Mouse (Mus musculus): ENCODE measurements around the gene Socs2. TPM values are rescaled to one million over a fixed set of nuclear protein-coding genes. Genes with fewer than 3 reads are reported as not detected.

The Socs2 gene
- polyA plus RNA-seq, 1 experiment = 75.1 TPM

GRCm38 (mm10) chr10:95385801-95386203, 31.2 kb downstream of the Socs2 start:
- Histone ChIP-seq H3K27me3 (ENCODE audit: control insufficient read depth, insufficient read depth, low read length, poor library complexity, severe bottlenecking) (no peaks in the 10 kb centered on the region), H3K4me3 (ENCODE audit: low read depth, low read length) (no peak overlapping the region), H3K9ac (ENCODE audit: low read depth, poor library complexity, severe bottlenecking) (no peak overlapping the region), H3K4me1 (ENCODE audit: control insufficient read depth, insufficient read depth, low read length) (no peaks in the 10 kb centered on the region), H3K36me3 (ENCODE audit: control insufficient read depth, insufficient read depth, low read length, poor library complexity, severe bottlenecking) (peaks cover 5% of the 10 kb centered on the region; the same call in 1 of the 2 replicates), H3K9me3 (replicated peaks; ENCODE audit: control insufficient read depth, insufficient read depth, low read length, poor library complexity, severe bottlenecking) (no peaks in the 10 kb centered on the region), H3K27ac (ENCODE audit: insufficient read depth, low read length) (no peak overlapping the region)
- TF ChIP-seq EP300 (IDR thresholded peaks at IDR 0.05; ENCODE audit: insufficient read depth, low read depth, low read length) (no peak), CTCF (IDR thresholded peaks at IDR 0.05; ENCODE audit: low read depth, low read length) (no peak), POLR2A (IDR thresholded peaks at IDR 0.05; ENCODE audit: insufficient read depth, low read length) (no peak)

- TF ChIP-seq POLR2A (IDR thresholded peaks at IDR 0.05; ENCODE audit: insufficient read depth, low read length) (no peak), EP300 (IDR thresholded peaks at IDR 0.05; ENCODE audit: insufficient read depth, low read depth, low read length) (no peak), CTCF (IDR thresholded peaks at IDR 0.05; ENCODE audit: low read depth, low read length) (no peak)
- no peak overlapping the region for H3K27ac ChIP-seq (ENCODE audit: insufficient read depth, low read length)
These were observed 31.9 kb downstream of the Socs2 start for GRCm38 (mm10) chr10:95385081-95385480.

GRCm38 (mm10) chr10:95384446-95384845, 32.5 kb downstream of the Socs2 start:
- Histone ChIP-seq H3K4me1 (ENCODE audit: control insufficient read depth, insufficient read depth, low read length) (no peaks in the 10 kb centered on the region), H3K27me3 (ENCODE audit: control insufficient read depth, insufficient read depth, low read length, poor library complexity, severe bottlenecking) (no peaks in the 10 kb centered on the region), H3K27ac (ENCODE audit: insufficient read depth, low read length) (no peak overlapping the region), H3K4me3 (ENCODE audit: low read depth, low read length) (peak overlapping the region; percentile 76), H3K9ac (ENCODE audit: low read depth, poor library complexity, severe bottlenecking) (no peak overlapping the region), H3K9me3 (replicated peaks; ENCODE audit: control insufficient read depth, insufficient read depth, low read length, poor library complexity, severe bottlenecking) (peaks cover 2% of the 10 kb centered on the region; the same call in 1 of the 2 replicates), H3K36me3 (ENCODE audit: control insufficient read depth, insufficient read depth, low read length, poor library complexity, severe bottlenecking) (peaks cover 5% of the 10 kb centered on the region; the same call in 1 of the 2 replicates)
- TF ChIP-seq EP300 (IDR thresholded peaks at IDR 0.05; ENCODE audit: insufficient read depth, low read depth, low read length) = no peak

More at GRCm38 (mm10) chr10:95385081-95385480, 31.9 kb downstream of the Socs2 start:
- Histone ChIP-seq H3K4me1 (ENCODE audit: control insufficient read depth, insufficient read depth, low read length) (no peaks in the 10 kb centered on the region), H3K27me3 (ENCODE audit: control insufficient read depth, insufficient read depth, low read length, poor library complexity, severe bottlenecking) (no peaks in the 10 kb centered on the region), H3K4me3 (ENCODE audit: low read depth, low read length) (no peak overlapping the region), H3K36me3 (ENCODE audit: control insufficient read depth, insufficient read depth, low read length, poor library complexity, severe bottlenecking) (peaks cover 5% of the 10 kb centered on the region; the same call in 1 of the 2 replicates), H3K9me3 (replicated peaks; ENCODE audit: control insufficient read depth, insufficient read depth, low read length, poor library complexity, severe bottlenecking) (peaks cover 2% of the 10 kb centered on the region; the same call in 1 of the 2 replicates), H3K9ac (ENCODE audit: low read depth, poor library complexity, severe bottlenecking) (no peak overlapping the region)

GRCm38 (mm10) chr10:95373340-95373739, 43.6 kb downstream of the Socs2 start:
- Histone ChIP-seq H3K4me1 (ENCODE audit: control insufficient read depth, insufficient read depth, low read length) (no peaks in the 10 kb centered on the region), H3K9ac (ENCODE audit: low read depth, poor library complexity, severe bottlenecking) (no peak overlapping the region), H3K36me3 (ENCODE audit: control insufficient read depth, insufficient read depth, low read length, poor library complexity, severe bottlenecking) (no peaks in the 10 kb centered on the region), H3K27me3 (ENCODE audit: control insufficient read depth, insufficient read depth, low read length, poor library complexity, severe bottlenecking) (no peaks in the 10 kb centered on the region), H3K27ac (ENCODE audit: insufficient read depth, low read length) (no peak overlapping the region), H3K9me3 (replicated peaks; ENCODE audit: control insufficient read depth, insufficient read depth, low read length, poor library complexity, severe bottlenecking) (peaks cover 6% of the 10 kb centered on the region; the same call in 1 of the 2 replicates), H3K4me3 (ENCODE audit: low read depth, low read length) (no peak overlapping the region)
- TF ChIP-seq CTCF (IDR thresholded peaks at IDR 0.05; ENCODE audit: low read depth, low read length) = no peak

- Histone ChIP-seq H3K36me3 (ENCODE audit: control insufficient read depth, insufficient read depth, low read length, poor library complexity, severe bottlenecking) (no peaks in the 10 kb centered on the region), H3K27ac (ENCODE audit: insufficient read depth, low read length) (no peak overlapping the region), H3K27me3 (ENCODE audit: control insufficient read depth, insufficient read depth, low read length, poor library complexity, severe bottlenecking) (no peaks in the 10 kb centered on the region), H3K4me1 (ENCODE audit: control insufficient read depth, insufficient read depth, low read length) (no peaks in the 10 kb centered on the region), H3K9me3 (replicated peaks; ENCODE audit: control insufficient read depth, insufficient read depth, low read length, poor library complexity, severe bottlenecking) (peaks cover 6% of the 10 kb centered on the region; the same call in 1 of the 2 replicates), H3K9ac (ENCODE audit: low read depth, poor library complexity, severe bottlenecking) (no peak overlapping the region), H3K4me3 (ENCODE audit: low read depth, low read length) (no peak overlapping the region)
- TF ChIP-seq EP300 (IDR thresholded peaks at IDR 0.05; ENCODE audit: insufficient read depth, low read depth, low read length) (no peak), CTCF (IDR thresholded peaks at IDR 0.05; ENCODE audit: low read depth, low read length) (no peak)
These were observed 45.0 kb downstream of the Socs2 start for GRCm38 (mm10) chr10:95371942-95372341.

GRCm38 (mm10) chr10:95369190-95369589, 47.8 kb downstream of the Socs2 start:
- Histone ChIP-seq H3K27ac (ENCODE audit: insufficient read depth, low read length) (no peak overlapping the region), H3K27me3 (ENCODE audit: control insufficient read depth, insufficient read depth, low read length, poor library complexity, severe bottlenecking) (no peaks in the 10 kb centered on the region), H3K9ac (ENCODE audit: low read depth, poor library complexity, severe bottlenecking) (no peak overlapping the region), H3K36me3 (ENCODE audit: control insufficient read depth, insufficient read depth, low read length, poor library complexity, severe bottlenecking) (no peaks in the 10 kb centered on the region), H3K4me3 (ENCODE audit: low read depth, low read length) (no peak overlapping the region), H3K4me1 (ENCODE audit: control insufficient read depth, insufficient read depth, low read length) (no peaks in the 10 kb centered on the region), H3K9me3 (replicated peaks; ENCODE audit: control insufficient read depth, insufficient read depth, low read length, poor library complexity, severe bottlenecking) (peaks cover 6% of the 10 kb centered on the region)
- TF ChIP-seq EP300 (IDR thresholded peaks at IDR 0.05; ENCODE audit: insufficient read depth, low read depth, low read length) = no peak
- no peak for TF ChIP-seq POLR2A (IDR thresholded peaks at IDR 0.05; ENCODE audit: insufficient read depth, low read length)
- no peak for TF ChIP-seq CTCF (IDR thresholded peaks at IDR 0.05; ENCODE audit: low read depth, low read length)

All from ES-Bruce4 (cell line).